Mouse (Mus musculus): Measurements from ENCODE around the gene Sprr2f. TPM values are rescaled to one million over a fixed set of nuclear protein-coding genes. Genes with fewer than 3 reads are reported as not detected.

Gene Sprr2f
- total and polyA plus RNA-seq, 2 experiments from 2014 or later = not detected

DNA sequence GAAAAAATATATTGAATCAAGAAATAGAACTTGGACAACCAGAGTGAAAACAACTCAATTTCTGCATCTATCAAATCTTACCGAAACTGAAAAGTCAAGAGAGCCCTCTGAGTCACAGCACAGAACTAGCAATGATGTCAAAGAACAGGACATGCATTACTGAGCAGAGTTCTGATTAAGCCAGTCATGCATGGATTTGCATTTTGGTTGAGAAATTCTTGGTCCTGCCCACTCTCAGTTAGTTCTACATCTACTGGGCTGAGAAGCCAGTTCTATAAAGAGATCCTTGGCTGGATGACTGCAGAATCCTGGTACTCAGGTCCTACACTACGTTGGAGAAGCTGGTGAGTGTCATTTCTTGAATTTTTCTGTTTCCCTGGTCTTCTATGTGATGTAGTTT is 8.6 kb downstream of the Sprr2f start:
- TF ChIP-seq CTCF (IDR thresholded peaks at IDR 0.05; ENCODE audit: low read depth) = no peak
- Histone ChIP-seq H3K27ac (no peak overlapping the region), H3K9me3 (ENCODE audit: low read length) (no peaks in the 10 kb centered on the region), H3K9ac (replicated peaks; ENCODE audit: low read length) (no peak overlapping the region), H3K27me3 (ENCODE audit: insufficient read depth, low read length) (no peaks in the 10 kb centered on the region), H3K4me2 (ENCODE audit: low read depth, low read length) (no peak overlapping the region), H3K4me1 (ENCODE audit: insufficient read depth, low read length) (no peaks in the 10 kb centered on the region), H3K36me3 (ENCODE audit: insufficient read depth, low read length) (no peaks in the 10 kb centered on the region), H3K4me3 (ENCODE audit: low read length) (no peak overlapping the region)
- WGBS = 72% methylated on average over 2 of the region's 2 CpGs
- DNase-seq (ENCODE audit: low spot score) (no peak), ATAC-seq (no peak)

DNA sequence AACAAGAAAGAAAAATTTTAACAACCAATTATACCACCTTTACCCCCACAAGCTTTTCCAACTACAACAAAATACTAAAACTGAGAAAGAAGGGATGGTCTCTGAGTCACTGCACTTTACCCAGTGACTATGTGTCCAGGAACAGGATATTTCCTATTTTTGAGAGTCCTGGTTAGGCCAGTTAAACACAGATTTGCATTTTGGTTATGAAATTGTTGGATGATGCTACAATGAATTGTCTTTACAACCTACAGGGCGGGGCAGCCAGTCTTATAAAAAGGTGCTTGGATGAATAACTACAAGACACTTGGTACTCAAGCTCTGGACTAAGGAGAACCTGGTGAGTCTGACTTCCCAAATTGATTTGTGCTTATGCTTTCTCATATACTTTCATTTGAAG is 20.4 kb downstream of the Sprr2f start, which contains the start of gene Sprr2h:
Gene Sprr2h, plus strand, starts transcription at position 301 of the 400 bp plus-strand sequence.
- no peak within 1 kb of the TSS for H3K4me2 ChIP-seq (ENCODE audit: low read depth, low read length)
- 85% methylated on average over 1 of the region's 1 CpGs for WGBS

DNA sequence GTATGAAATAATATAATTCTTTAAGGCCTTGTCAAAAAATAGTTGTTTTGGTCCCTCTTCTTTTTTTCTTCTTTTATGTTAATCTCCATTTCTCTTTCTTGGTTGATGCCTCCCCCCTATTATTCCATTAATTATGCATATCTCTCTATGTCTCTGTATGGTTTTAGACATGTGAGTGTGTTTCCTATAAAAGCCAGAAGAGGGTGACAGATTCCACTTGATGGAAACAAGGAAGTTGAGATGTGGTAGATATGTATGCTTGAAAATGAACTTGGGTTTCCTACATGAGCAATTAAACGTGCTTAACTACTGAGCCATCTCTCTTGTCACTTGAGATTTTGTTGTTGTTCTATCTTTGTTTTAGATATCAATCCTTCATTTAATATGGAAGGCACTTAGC is 29.3 kb downstream of the Sprr2f start:
- Histone ChIP-seq H3K27ac (no peak overlapping the region), H3K9me3 (ENCODE audit: low read length) (no peaks in the 10 kb centered on the region), H3K4me2 (ENCODE audit: low read depth, low read length) (no peak overlapping the region), H3K4me3 (ENCODE audit: low read length) (no peak overlapping the region), H3K4me1 (ENCODE audit: insufficient read depth, low read length) (no peaks in the 10 kb centered on the region), H3K27me3 (ENCODE audit: insufficient read depth, low read length) (no peaks in the 10 kb centered on the region), H3K9ac (replicated peaks; ENCODE audit: low read length) (no peak overlapping the region), H3K36me3 (ENCODE audit: insufficient read depth, low read length) (no peaks in the 10 kb centered on the region)
- no peak for ATAC-seq
- TF ChIP-seq CTCF (IDR thresholded peaks at IDR 0.05; ENCODE audit: low read depth) = peak; percentile 47
- peak; percentile 10 for DNase-seq (ENCODE audit: low spot score)
- WGBS = 60% methylated on average over 1 of the region's 1 CpGs

More for the DNA sequence above, 20.4 kb downstream of the Sprr2f start, which contains the start of gene Sprr2h:
- Histone ChIP-seq H3K4me3 (ENCODE audit: low read length) (no peak within 1 kb of the TSS), H3K27me3 (ENCODE audit: insufficient read depth, low read length) (no peaks in the 10 kb centered on the region), H3K36me3 (ENCODE audit: insufficient read depth, low read length) (no peaks in the 10 kb centered on the region), H3K27ac (no peak within 1 kb of the TSS), H3K9me3 (ENCODE audit: low read length) (no peaks in the 10 kb centered on the region), H3K4me1 (ENCODE audit: insufficient read depth, low read length) (no peaks in the 10 kb centered on the region), H3K9ac (replicated peaks; ENCODE audit: low read length) (no peak within 1 kb of the TSS)
- ATAC-seq = no peak
- no peak for DNase-seq (ENCODE audit: low spot score)
- no peak for TF ChIP-seq CTCF (IDR thresholded peaks at IDR 0.05; ENCODE audit: low read depth)

DNA sequence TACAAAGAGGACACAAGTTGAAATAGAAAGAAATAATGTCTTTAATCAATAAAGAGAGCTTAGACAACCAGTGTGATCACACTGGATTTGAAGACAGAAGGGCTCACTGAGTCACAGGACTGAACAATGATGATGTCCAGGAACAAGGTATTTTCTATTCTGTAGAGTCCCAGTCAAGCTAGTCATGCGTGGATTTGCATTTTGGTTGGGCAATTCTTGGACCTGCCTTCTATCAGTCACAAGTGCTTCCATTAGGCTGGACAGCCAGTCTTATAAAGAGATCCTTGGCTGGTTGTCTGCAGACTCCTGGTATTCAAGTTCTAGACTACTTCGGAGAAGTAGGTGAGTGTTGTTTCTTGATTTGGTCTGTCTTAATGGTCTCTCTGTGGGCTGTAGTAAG is 42.7 kb downstream of the Sprr2f start, which contains the start of gene Sprr2i:
Gene Sprr2i, plus strand, starts transcription at position 301 of the 400 bp plus-strand sequence.
- no peaks in the 10 kb centered on the region for H3K9me3 ChIP-seq (ENCODE audit: low read length)
- H3K36me3 ChIP-seq (ENCODE audit: insufficient read depth, low read length) = no peaks in the 10 kb centered on the region
- no peak within 1 kb of the TSS for H3K4me3 ChIP-seq (ENCODE audit: low read length)
- H3K4me2 ChIP-seq (ENCODE audit: low read depth, low read length) = no peak within 1 kb of the TSS
- ATAC-seq = no peak
- no peaks in the 10 kb centered on the region for H3K4me1 ChIP-seq (ENCODE audit: insufficient read depth, low read length)
- WGBS = 95% methylated on average over 2 of the region's 2 CpGs
- TF ChIP-seq CTCF (IDR thresholded peaks at IDR 0.05; ENCODE audit: low read depth) = no peak
- no peak within 1 kb of the TSS for H3K27ac ChIP-seq
- DNase-seq (ENCODE audit: low spot score) = no peak
- no peak within 1 kb of the TSS for H3K9ac ChIP-seq (replicated peaks; ENCODE audit: low read length)
- H3K27me3 ChIP-seq (ENCODE audit: insufficient read depth, low read length) = no peaks in the 10 kb centered on the region

Other genes starting within 250 kb of the Sprr2f start
- 0.21 TPM in 1 of 2 replicates, not detected in the other for gene Prr9, start 241.2 kb upstream of the Sprr2f start, total RNA-seq (2014; rRNA removed)
- gene Prr9, start 241.2 kb upstream of the Sprr2f start, polyA plus RNA-seq (2015; fragmentation: Nextera tagmentation; extraction: Ambion mirVana) = not detected in 2 replicates
- gene Lelp1, start 222.4 kb upstream of the Sprr2f start, total RNA-seq (2014; rRNA removed) = not detected in 2 replicates
- not detected in 2 replicates for gene Lelp1, start 222.4 kb upstream of the Sprr2f start, polyA plus RNA-seq (2015; fragmentation: Nextera tagmentation; extraction: Ambion mirVana)
- not detected in 2 replicates for gene Sprr2a1, start 149.4 kb upstream of the Sprr2f start, total RNA-seq (2014; rRNA removed)
- gene Sprr2a1, start 149.4 kb upstream of the Sprr2f start, polyA plus RNA-seq (2015; fragmentation: Nextera tagmentation; extraction: Ambion mirVana) = not detected in 2 replicates
- gene Sprr2a2, start 149.3 kb upstream of the Sprr2f start, total RNA-seq (2014; rRNA removed) = not detected in 2 replicates
- gene Sprr2a2, start 149.3 kb upstream of the Sprr2f start, polyA plus RNA-seq (2015; fragmentation: Nextera tagmentation; extraction: Ambion mirVana) = not detected in 2 replicates
- gene Sprr2a3, start 79.8 kb upstream of the Sprr2f start, total RNA-seq (2014; rRNA removed) = not detected in 2 replicates
- gene Sprr2a3, start 79.8 kb upstream of the Sprr2f start, polyA plus RNA-seq (2015; fragmentation: Nextera tagmentation; extraction: Ambion mirVana) = not detected in 2 replicates
- not detected in 2 replicates for gene Sprr2b, start 48.6 kb upstream of the Sprr2f start, total RNA-seq (2014; rRNA removed)
- gene Sprr2b, start 48.6 kb upstream of the Sprr2f start, polyA plus RNA-seq (2015; fragmentation: Nextera tagmentation; extraction: Ambion mirVana) = 0.24 and 0.44 TPM in 2 replicates
- gene Sprr2d, start 26.0 kb upstream of the Sprr2f start, total RNA-seq (2014; rRNA removed) = not detected in 2 replicates
- gene Sprr2d, start 26.0 kb upstream of the Sprr2f start, polyA plus RNA-seq (2015; fragmentation: Nextera tagmentation; extraction: Ambion mirVana) = not detected in 2 replicates
- not detected in 2 replicates for gene Sprr2e, start 13.0 kb upstream of the Sprr2f start, total RNA-seq (2014; rRNA removed)
- gene Sprr2e, start 13.0 kb upstream of the Sprr2f start, polyA plus RNA-seq (2015; fragmentation: Nextera tagmentation; extraction: Ambion mirVana) = not detected in 2 replicates
- gene Sprr2h, start 20.5 kb downstream of the Sprr2f start, total RNA-seq (2014; rRNA removed) = not detected in 2 replicates
- gene Sprr2h, start 20.5 kb downstream of the Sprr2f start, polyA plus RNA-seq (2015; fragmentation: Nextera tagmentation; extraction: Ambion mirVana) = not detected in 2 replicates
- gene Sprr2i, start 42.8 kb downstream of the Sprr2f start, total RNA-seq (2014; rRNA removed) = not detected in 2 replicates
- not detected in 2 replicates for gene Sprr2i, start 42.8 kb downstream of the Sprr2f start, polyA plus RNA-seq (2015; fragmentation: Nextera tagmentation; extraction: Ambion mirVana)
- gene Sprr2j-ps, start 52.9 kb downstream of the Sprr2f start, total RNA-seq (2014; rRNA removed) = not detected in 2 replicates
- not detected in 2 replicates for gene Sprr2j-ps, start 52.9 kb downstream of the Sprr2f start, polyA plus RNA-seq (2015; fragmentation: Nextera tagmentation; extraction: Ambion mirVana)
- 2.5 and 3.7 TPM in 2 replicates for gene Gm9774, start 64.2 kb downstream of the Sprr2f start, total RNA-seq (2014; rRNA removed)
- 9.4 and 9.6 TPM in 2 replicates for gene Gm9774, start 64.2 kb downstream of the Sprr2f start, polyA plus RNA-seq (2015; fragmentation: Nextera tagmentation; extraction: Ambion mirVana)
- gene Sprr2k, start 67.4 kb downstream of the Sprr2f start, total RNA-seq (2014; rRNA removed) = not detected in 2 replicates
- not detected in 2 replicates for gene Sprr2k, start 67.4 kb downstream of the Sprr2f start, polyA plus RNA-seq (2015; fragmentation: Nextera tagmentation; extraction: Ambion mirVana)
- gene Sprr1b, start 73.6 kb downstream of the Sprr2f start, total RNA-seq (2014; rRNA removed) = not detected in 2 replicates
- 0.18 TPM in 1 of 2 replicates, not detected in the other for gene Sprr1b, start 73.6 kb downstream of the Sprr2f start, polyA plus RNA-seq (2015; fragmentation: Nextera tagmentation; extraction: Ambion mirVana)
- gene Sprr3, start 93.5 kb downstream of the Sprr2f start, total RNA-seq (2014; rRNA removed) = not detected in 2 replicates
- gene Sprr3, start 93.5 kb downstream of the Sprr2f start, polyA plus RNA-seq (2015; fragmentation: Nextera tagmentation; extraction: Ambion mirVana) = not detected in 2 replicates
- gene Sprr1a, start 120.7 kb downstream of the Sprr2f start, total RNA-seq (2014; rRNA removed) = not detected in 2 replicates
- 0.23 and 0.25 TPM in 2 replicates for gene Sprr1a, start 120.7 kb downstream of the Sprr2f start, polyA plus RNA-seq (2015; fragmentation: Nextera tagmentation; extraction: Ambion mirVana)
- not detected in 2 replicates for gene Sprr4, start 135.3 kb downstream of the Sprr2f start, total RNA-seq (2014; rRNA removed)
- gene Sprr4, start 135.3 kb downstream of the Sprr2f start, polyA plus RNA-seq (2015; fragmentation: Nextera tagmentation; extraction: Ambion mirVana) = not detected in 2 replicates
- not detected in 2 replicates for gene 2310046K23Rik, start 169.3 kb downstream of the Sprr2f start, total RNA-seq (2014; rRNA removed)
- gene 2310046K23Rik, start 169.3 kb downstream of the Sprr2f start, polyA plus RNA-seq (2015; fragmentation: Nextera tagmentation; extraction: Ambion mirVana) = not detected in 2 replicates
- not detected in 2 replicates for gene Ivl, start 208.5 kb downstream of the Sprr2f start, total RNA-seq (2014; rRNA removed)
- not detected in 2 replicates for gene Ivl, start 208.5 kb downstream of the Sprr2f start, polyA plus RNA-seq (2015; fragmentation: Nextera tagmentation; extraction: Ambion mirVana)
- gene Smcp, start 223.8 kb downstream of the Sprr2f start, total RNA-seq (2014; rRNA removed) = not detected in 2 replicates
- not detected in 2 replicates for gene Smcp, start 223.8 kb downstream of the Sprr2f start, polyA plus RNA-seq (2015; fragmentation: Nextera tagmentation; extraction: Ambion mirVana)
- gene 2210017I01Rik, start 242.3 kb downstream of the Sprr2f start, total RNA-seq (2014; rRNA removed) = not detected in 2 replicates
- not detected in 2 replicates for gene 2210017I01Rik, start 242.3 kb downstream of the Sprr2f start, polyA plus RNA-seq (2015; fragmentation: Nextera tagmentation; extraction: Ambion mirVana)